Comparison of ENCODE assay signal across 23 mouse cellular contexts in the genomic region with DNA sequence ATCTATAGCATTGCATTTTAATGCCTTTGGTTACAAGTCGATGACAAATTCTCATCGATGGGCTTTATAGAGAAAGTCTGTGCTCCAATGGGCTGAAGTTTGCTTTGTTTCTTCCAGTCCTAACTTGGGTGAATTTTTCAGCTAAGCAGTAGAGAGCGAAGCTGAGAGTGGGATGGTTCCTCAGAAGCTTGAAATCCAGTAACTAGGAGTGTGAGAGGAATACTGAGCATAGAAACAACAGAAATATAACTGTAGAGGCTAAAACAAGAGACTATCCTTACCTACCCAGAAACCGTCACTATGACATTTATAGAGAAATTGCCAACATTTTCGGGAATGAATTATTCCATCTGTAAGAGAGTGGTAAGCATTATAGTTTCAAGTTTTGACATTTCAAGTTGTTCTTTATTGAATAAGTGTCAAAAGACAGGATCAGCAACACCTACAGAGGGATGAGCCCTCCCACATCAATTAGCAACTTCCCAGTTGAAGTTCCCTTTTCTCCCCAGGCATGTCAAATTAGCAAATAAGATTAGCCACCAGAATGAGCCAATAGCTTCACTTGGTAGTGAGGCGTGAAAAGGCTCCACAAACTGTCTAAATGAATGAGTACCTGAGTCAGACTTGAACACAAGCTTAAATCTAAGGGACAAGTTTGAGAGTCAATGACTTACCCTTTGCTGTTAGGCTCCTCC.
DNase-seq lines count a peak whose midpoint lies in the region; ATAC-seq lines count a peak whose summit lies in the region.
"Had no signal": no experiment of that assay in that cellular context is flagged by ENCODE, and none has a peak within 500 bp of the region (broad histone marks: within the 10 kb centered on the region; RNA-seq: fewer than 3 reads in every experiment).

No protein-coding gene starts in this region.

- H3K27ac ChIP-seq in hindbrain, embryonic 12.5 days = no peak overlapping the region

- peak; percentile 94 for ATAC-seq in frontal cortex, adult (ENCODE audit: low TSS enrichment)
- ATAC-seq in hindbrain, embryonic 12.5 days (ENCODE audit: low FRiP score) = no peak
- ATAC-seq: activated CD4-positive, CD25-positive, alpha-beta regulatory T cell, adult 4 months; CD4-positive, CD25-positive, alpha-beta regulatory T cell, adult 4 months; Patski had no signal

- H3K4me2 ChIP-seq in hindbrain, embryonic 12.5 days (replicated peaks) = no peak overlapping the region

- H3K9me3 ChIP-seq in hindbrain, embryonic 12.5 days (replicated peaks) = no peaks in the 10 kb centered on the region
- H3K9me3 ChIP-seq: G1E had no signal

- H3K4me1 ChIP-seq in hindbrain, embryonic 12.5 days = no peaks in the 10 kb centered on the region

- no peaks in the 10 kb centered on the region for H3K36me3 ChIP-seq in hindbrain, embryonic 12.5 days
- H3K36me3 ChIP-seq: G1E had no signal

- DNase-seq in frontal cortex, postnatal 14 days (ENCODE audit: low spot score in 2 of 2) = no peak
- DNase-seq in frontal cortex, adult 2 months (ENCODE audit: extremely low spot score in 1 of 2, low spot score in 1 of 2) = peak; percentile 13 to 23
- DNase-seq in frontal cortex, postnatal 25 days (ENCODE audit: low spot score in 2 of 2) = no peak
- DNase-seq in brain, adult 2 months (ENCODE audit: low read depth, low spot score) = peak; percentile 38
- DNase-seq in telencephalon, adult 2 months (ENCODE audit: low read depth, low spot score) = peak; percentile 26
- no peak for DNase-seq in right cerebral cortex, postnatal 4 days
- DNase-seq: adrenal gland, adult 2 months; adrenal gland, adult 8-10 months; adrenal gland, postnatal 10 days; adrenal gland, postnatal 14 days; adrenal gland, postnatal 25 days; adrenal gland, postnatal 36 days; B cell, adult 2 months; cerebellum, adult 11 months; cerebellum, adult 11-12 months; cerebellum, adult 18-20 months had no signal

- H3K9ac ChIP-seq in hindbrain, embryonic 12.5 days = no peak overlapping the region

- H3K27me3 ChIP-seq in hindbrain, embryonic 12.5 days = no peaks in the 10 kb centered on the region
- H3K27me3 ChIP-seq: CH12.LX had no signal

- no peak overlapping the region for H3K4me3 ChIP-seq in hindbrain, embryonic 12.5 days

- 89% methylated on average over 6 of the region's 6 CpGs for whole genome bisulfite sequencing in hindbrain, embryonic 12.5 days

Comparison
In these comparisons a context has a peak if more than half of its experiments do, and no peak if none do; other contexts are left out.
1. DNase-seq: peak in frontal cortex, adult 2 months (2 of 2), brain, adult 2 months (single experiment) and telencephalon, adult 2 months (single experiment); none in frontal cortex, postnatal 14 days (0 of 2), frontal cortex, postnatal 25 days (0 of 2) and right cerebral cortex, postnatal 4 days (single experiment).